Mouse (Mus musculus) lung, postnatal 0 days (tissue): Measurements from ENCODE around the gene Pllp.

Source experiments
- CTCF ChIP-seq: IDR thresholded peaks from 2 replicates; pipeline ENCODE4 v1.5.1; 2016; ENCODE audit warnings: antibody characterized with exemption, mild to moderate bottlenecking
- EP300 ChIP-seq: IDR thresholded peaks from 2 replicates; pipeline ENCODE4 v1.6.1; 2016; ENCODE audit warnings: antibody characterized with exemption, mild to moderate bottlenecking, control low read depth

DNA sequence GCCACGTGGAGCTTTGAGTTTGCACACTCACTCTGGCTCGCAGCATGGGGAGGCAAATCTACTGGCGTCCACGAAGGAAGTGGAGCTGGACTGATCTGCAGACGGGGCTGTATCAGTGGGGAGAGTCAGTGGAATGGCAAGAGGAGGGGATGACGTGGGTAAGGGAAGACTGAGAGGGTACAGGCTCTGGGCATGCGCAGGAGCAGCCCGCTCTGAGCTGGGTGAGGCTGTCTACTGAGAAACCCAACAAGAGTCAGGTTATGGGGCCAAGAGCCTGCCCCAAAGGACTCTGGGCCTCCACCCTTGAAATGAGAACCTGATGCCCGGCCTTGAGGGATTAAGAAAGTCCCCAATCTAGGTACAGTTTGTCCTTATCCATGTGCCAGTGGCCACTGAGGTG is 48.9 kb upstream of the Pllp start:
- TF ChIP-seq EP300 (no peak), CTCF (no peak)
